Mouse (Mus musculus): ENCODE data around the gene Fam78a.

GRCm38 (mm10) chr2:32103557-32103956 is 18.9 kb upstream of the Fam78a start:
- no peak for TF ChIP-seq CTCF (IDR thresholded peaks at IDR 0.05; ENCODE audit: low read depth)
- TF ChIP-seq EP300 (optimal IDR thresholded peaks at IDR 0.05), result no peak
